Mouse (Mus musculus) right cerebral cortex, postnatal 4 days (tissue): ENCODE measurements around the gene Pirb.

Experiments
- DNase-seq: peaks from one replicate; pipeline ENCODE4 v3.0.0-alpha.2; 2022

Gene Pirb

GRCm38 (mm10) chr7:3692382-3692986 lies 27.7 kb downstream of the Pirb start, which contains the start of gene Tsen34:
Gene Tsen34 (plus strand): TSS chr7:3692863.
- no peak for DNase-seq

GRCm38 (mm10) chr7:3691919-3692318 lies 28.3 kb downstream of the Pirb start:
- DNase-seq = no peak

- DNase-seq = no peak
Observed at GRCm38 (mm10) chr7:3685400-3686187, 34.6 kb downstream of the Pirb start.

DNA sequence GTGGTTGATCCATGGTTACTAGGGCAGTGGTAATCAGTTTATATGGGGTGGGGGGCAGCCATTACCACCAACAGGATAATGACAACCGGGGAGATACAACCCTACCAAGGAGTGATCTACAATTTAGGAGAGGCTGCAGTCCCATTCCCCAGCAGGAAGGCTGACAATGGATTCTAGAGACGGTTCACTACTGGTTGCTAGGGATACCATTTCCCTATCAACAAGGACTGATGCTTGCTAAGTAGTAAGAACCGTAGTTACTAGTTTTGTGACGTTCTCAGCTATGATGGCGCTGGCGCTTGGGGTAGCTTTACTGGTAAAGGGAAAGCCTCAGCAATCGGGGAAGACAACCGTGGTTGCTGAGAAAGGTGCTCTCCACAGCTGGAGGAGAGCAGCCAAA lies 35.5 kb downstream of the Pirb start:
- no peak for DNase-seq

GRCm38 (mm10) chr7:3683908-3684550 lies 36.2 kb downstream of the Pirb start:
- DNase-seq = no peak

DNA sequence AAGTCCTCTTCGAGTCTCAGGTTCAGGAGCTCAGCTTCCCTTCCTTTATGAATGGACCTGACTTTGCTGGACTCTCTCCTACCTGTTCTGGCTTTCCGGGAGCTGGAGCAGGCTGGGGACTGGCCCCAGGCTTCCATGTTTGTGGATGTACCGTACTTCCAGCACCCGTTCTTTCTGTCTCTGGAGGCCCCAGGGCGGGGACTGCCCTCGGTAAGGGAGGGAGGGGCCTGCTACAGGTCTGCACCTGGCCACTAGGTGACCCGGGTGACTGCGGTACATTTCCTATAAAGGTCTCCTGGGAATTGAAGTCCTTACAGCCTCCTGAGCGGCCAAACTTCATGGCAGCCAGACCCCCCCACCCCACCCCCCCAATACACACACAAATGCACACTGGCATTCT lies 42.8 kb downstream of the Pirb start, which contains the start of gene Tmc4:
Gene Tmc4 (minus strand): TSS at position 212 of the 400 bp plus-strand sequence.
- no peak for DNase-seq

DNA sequence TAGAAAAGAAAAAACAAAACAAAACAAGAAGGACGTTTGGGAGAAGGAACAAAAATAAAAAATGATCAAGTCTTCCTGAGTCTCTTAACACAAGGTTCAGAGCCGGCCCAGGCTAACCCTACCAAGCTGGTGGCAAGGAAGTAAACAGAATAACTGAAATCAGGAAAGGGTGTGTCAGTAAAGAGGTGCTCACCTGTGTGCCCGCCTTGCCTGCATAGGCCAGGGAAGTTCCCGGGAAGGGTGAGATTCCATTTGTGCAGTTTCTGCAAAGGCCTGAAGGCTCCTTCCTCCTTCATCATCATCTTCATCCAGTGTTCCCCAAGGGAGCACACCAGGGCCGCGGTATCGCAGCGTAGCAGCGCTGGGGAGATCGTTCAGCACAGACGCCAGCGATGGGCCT lies 43.8 kb downstream of the Pirb start:
- no peak for DNase-seq

DNA sequence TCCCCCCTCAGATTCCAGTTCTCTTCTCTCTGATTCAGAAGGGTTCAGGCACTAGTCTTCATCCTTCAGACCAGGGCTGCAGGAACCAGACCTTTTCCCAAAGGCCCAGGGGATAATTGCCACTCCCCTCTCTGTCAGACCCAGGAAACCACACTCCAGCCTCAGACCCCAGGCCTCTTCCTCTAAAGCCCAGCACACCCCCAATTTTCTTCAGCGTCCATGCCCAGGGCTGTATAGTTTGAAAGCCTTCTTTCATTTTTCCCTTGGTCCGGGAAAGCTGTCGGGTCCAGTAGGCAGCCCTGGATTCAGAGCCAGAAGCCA lies 45.0 kb downstream of the Pirb start:
- no peak for DNase-seq

GRCm38 (mm10) chr7:3674507-3675227 lies 45.5 kb downstream of the Pirb start:
- DNase-seq = peak; percentile 92

DNA sequence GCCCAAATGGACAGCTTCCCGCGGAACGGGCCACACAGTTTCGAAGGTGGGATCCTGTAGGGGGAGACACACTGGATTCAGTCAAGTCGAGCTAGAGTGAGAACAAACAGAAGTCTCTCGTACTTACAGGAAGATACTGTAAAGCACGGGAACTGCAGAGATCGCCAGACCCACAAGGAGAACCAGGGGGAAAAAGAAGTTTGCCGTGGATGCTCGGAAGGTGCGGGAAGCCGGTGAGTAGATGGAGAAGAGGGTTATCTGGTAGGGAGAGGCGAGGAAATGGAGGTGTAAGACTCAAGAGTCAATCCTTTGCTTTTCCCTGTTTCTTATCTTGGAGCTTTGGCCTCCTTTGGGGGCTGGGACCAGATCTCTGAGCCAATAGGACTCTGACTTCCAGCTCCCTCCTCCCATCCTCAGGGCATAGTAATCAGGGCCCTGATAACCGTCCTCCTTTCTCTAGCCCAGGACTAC lies 53.2 kb downstream of the Pirb start:
- no peak for DNase-seq

GRCm38 (mm10) chr7:3665215-3666114 lies 54.7 kb downstream of the Pirb start, which contains the start of gene Leng1:
Gene Leng1 (minus strand): TSS chr7:3665840.
- peak; percentile 92 for DNase-seq

DNA sequence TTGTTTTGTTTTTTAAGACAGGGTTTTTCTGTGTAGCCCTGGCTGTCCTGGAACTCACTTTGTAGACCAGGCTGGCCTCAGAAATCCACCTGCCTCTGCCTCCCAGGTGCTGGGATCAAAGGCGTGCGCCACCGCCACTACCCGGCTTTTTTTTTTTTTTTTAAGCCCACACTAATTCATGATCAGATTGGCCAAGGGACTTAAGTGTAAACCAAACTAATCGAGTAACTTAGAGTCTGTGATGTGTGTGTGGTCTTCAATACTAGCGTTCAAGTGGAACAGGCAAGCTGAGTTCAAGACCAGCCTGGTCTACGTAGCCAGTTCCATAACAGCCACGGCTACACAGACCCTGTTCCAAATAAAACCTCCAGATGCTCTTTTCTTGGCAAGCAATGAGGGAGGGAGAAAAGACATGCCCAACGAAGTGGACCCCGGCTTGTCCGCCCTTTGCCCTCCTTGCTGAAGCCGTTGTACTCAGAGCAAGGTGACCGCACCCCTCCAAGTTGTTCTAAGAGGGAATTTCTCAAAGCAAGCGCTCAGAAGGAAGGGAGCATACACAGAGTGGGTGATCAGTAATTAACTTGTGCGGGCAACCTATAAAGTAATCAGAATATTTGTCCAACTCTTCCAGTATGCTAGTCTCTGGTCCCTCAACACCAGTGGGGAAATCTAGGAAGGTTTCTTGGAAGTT lies 55.5 kb downstream of the Pirb start:
- DNase-seq = no peak
